Mouse (Mus musculus): ENCODE results near the gene Rpgrip1.

Gene Rpgrip1

GRCm38 (mm10) chr14:52118823-52119608 is 8.5 kb downstream of the Rpgrip1 start:
- DNase-seq (ENCODE audit: low read depth, low spot score): peak; percentile 44

GRCm38 (mm10) chr14:52120169-52120568 is 9.7 kb downstream of the Rpgrip1 start:
- no peak for DNase-seq (ENCODE audit: low read depth, low spot score)

- peak; percentile 78 for DNase-seq (ENCODE audit: low read depth, low spot score)
Observed at GRCm38 (mm10) chr14:52123918-52124317, 13.4 kb downstream of the Rpgrip1 start.

- no peak for DNase-seq (ENCODE audit: low read depth, low spot score)
Observed at GRCm38 (mm10) chr14:52124636-52125035, 14.1 kb downstream of the Rpgrip1 start.

- DNase-seq (ENCODE audit: low read depth, low spot score): no peak
Observed at GRCm38 (mm10) chr14:52133584-52133983, 23.1 kb downstream of the Rpgrip1 start.

- peak; percentile 82 for DNase-seq (ENCODE audit: low read depth, low spot score)
Observed at GRCm38 (mm10) chr14:52140577-52141444, 30.3 kb downstream of the Rpgrip1 start.

- no peak for DNase-seq (ENCODE audit: low read depth, low spot score)
Observed at GRCm38 (mm10) chr14:52141445-52142127, 31.1 kb downstream of the Rpgrip1 start.

- no peak for DNase-seq (ENCODE audit: low read depth, low spot score)
Observed at GRCm38 (mm10) chr14:52144165-52144564, 33.7 kb downstream of the Rpgrip1 start.

GRCm38 (mm10) chr14:52146540-52146939 is 36.0 kb downstream of the Rpgrip1 start:
- peak; percentile 40 for DNase-seq (ENCODE audit: low read depth, low spot score)

GRCm38 (mm10) chr14:52149888-52150287 is 39.4 kb downstream of the Rpgrip1 start:
- DNase-seq (ENCODE audit: low read depth, low spot score): no peak

GRCm38 (mm10) chr14:52152179-52152578 is 41.7 kb downstream of the Rpgrip1 start:
- DNase-seq (ENCODE audit: low read depth, low spot score): no peak

- DNase-seq (ENCODE audit: low read depth, low spot score): no peak
Observed at GRCm38 (mm10) chr14:52152613-52153012, 42.1 kb downstream of the Rpgrip1 start.

GRCm38 (mm10) chr14:52155008-52155407 is 44.5 kb downstream of the Rpgrip1 start:
- no peak for DNase-seq (ENCODE audit: low read depth, low spot score)

GRCm38 (mm10) chr14:52160911-52161310 is 50.4 kb downstream of the Rpgrip1 start:
- DNase-seq (ENCODE audit: low read depth, low spot score): no peak

- DNase-seq (ENCODE audit: low read depth, low spot score): peak; percentile 24
Observed at GRCm38 (mm10) chr14:52166571-52166970, 56.1 kb downstream of the Rpgrip1 start.

- no peak for DNase-seq (ENCODE audit: low read depth, low spot score)
Observed at GRCm38 (mm10) chr14:52188788-52189187, 78.3 kb downstream of the Rpgrip1 start.

GRCm38 (mm10) chr14:52189519-52189918 is 79.0 kb downstream of the Rpgrip1 start:
- no peak for DNase-seq (ENCODE audit: low read depth, low spot score)

- DNase-seq (ENCODE audit: low read depth, low spot score): peak; percentile 66
Observed at GRCm38 (mm10) chr14:52190740-52191359, 80.3 kb downstream of the Rpgrip1 start.

GRCm38 (mm10) chr14:52195691-52196090 is 85.2 kb downstream of the Rpgrip1 start:
- DNase-seq (ENCODE audit: low read depth, low spot score): peak; percentile 78

GRCm38 (mm10) chr14:52196230-52197155 is 86.0 kb downstream of the Rpgrip1 start:
- peak; percentile 3 for DNase-seq (ENCODE audit: low read depth, low spot score)
